Mouse (Mus musculus) adipocyte (in vitro differentiated cells): ENCODE results near the gene Muc1.
"Not testable (repeated sequence)": the region's sequence is repeated elsewhere in the genome, so short reads cannot be mapped to it uniquely, and the experiment has no call there.

Experiments used
- DNase-seq: peaks from one replicate; pipeline ENCODE4 v3.0.0-alpha.2; 2016; ENCODE audit warnings: low spot score

The Muc1 gene

DNA sequence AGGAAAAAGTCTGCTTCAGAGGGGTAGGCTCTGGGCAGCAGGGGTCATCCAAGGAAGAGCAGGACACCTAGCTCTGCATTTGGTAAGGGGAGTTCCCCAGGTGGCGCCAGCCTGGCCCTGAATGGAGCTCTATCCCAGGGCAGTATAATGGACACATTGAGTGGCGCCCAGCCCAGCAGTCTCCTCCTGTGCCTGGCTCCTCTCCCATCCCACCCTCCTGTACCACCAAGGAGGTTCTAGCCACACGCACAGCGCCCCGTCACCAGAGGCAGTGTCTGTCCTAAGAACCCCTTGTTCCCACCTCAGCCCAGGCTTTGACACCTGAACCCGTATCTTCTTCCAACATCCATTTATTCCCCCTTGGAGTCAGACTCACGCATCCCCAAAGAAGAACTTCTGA lies 19.1 kb upstream of the Muc1 start:
- no peak for DNase-seq

DNA sequence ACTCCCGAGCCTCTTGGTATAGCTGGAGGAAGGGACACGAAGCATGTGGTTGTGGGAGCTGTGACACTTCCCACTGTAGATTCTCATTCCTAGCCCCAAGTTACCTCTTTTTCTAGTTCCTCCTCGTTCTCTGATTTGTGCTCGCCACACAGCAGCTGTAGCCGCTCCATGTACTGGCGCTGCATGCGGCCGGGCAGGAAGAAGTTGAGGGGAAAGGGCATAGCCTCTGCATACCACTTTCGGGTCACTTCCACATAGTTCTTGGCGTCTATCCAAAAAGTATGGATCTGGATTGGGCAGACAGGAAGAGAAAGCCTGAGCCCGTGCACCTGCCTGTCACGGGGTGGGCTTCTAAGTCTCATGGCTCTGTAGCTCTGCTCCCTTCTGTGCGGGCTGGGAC lies 18.7 kb upstream of the Muc1 start:
- no peak for DNase-seq

DNA sequence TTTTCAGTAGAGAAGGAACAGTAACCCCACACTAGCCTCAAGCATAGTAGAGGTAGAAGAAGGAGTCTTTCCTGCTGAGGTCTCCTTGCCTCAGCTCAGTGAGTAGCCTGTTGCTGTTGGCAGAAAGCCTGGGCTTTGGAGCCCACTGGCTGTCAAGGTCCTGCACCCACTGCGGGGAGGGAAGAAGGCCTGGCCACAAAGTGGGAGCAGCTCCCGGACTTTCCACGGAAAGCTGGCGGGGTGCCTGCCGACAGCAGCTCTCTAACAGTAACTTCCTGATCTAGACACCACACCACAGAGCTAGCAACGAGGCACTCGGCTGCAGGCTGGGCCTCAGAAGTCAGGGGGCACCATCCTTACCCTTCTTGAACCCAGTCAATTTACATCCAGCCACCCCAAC lies 18.1 kb upstream of the Muc1 start:
- no peak for DNase-seq

- DNase-seq: peak; percentile 89
Measured at GRCm38 (mm10) chr3:89213803-89214530, 14.9 kb upstream of the Muc1 start.

GRCm38 (mm10) chr3:89214681-89215411 lies 14.0 kb upstream of the Muc1 start, which contains the start of gene Thbs3:
Gene Thbs3, plus strand, starts transcription at chr3:89215180.
- no peak for DNase-seq

- peak; percentile 88 for DNase-seq
Measured at GRCm38 (mm10) chr3:89215853-89216252, 13.0 kb upstream of the Muc1 start.

DNA sequence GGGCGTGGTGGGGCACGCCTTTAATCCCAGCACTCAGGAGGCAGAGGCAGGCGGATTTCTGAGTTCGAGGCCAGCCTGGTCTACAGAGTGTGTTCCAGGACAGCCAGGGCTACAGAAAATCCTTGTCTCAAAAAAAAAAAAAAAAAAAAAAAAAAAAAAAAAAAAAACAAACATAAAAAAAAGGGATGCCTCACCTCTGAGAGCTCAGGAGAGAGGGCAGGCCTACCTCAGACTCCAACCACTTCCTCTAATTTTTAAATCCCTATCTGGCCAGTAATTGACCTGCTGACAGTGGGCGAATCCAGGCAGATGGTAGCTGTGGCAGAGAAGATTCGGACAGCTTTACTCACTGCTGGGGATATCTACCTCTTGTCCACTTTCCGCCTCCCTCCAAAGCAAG lies 12.4 kb upstream of the Muc1 start:
- not testable (repeated sequence) for DNase-seq

GRCm38 (mm10) chr3:89218271-89218670 lies 10.6 kb upstream of the Muc1 start:
- DNase-seq: no peak

DNA sequence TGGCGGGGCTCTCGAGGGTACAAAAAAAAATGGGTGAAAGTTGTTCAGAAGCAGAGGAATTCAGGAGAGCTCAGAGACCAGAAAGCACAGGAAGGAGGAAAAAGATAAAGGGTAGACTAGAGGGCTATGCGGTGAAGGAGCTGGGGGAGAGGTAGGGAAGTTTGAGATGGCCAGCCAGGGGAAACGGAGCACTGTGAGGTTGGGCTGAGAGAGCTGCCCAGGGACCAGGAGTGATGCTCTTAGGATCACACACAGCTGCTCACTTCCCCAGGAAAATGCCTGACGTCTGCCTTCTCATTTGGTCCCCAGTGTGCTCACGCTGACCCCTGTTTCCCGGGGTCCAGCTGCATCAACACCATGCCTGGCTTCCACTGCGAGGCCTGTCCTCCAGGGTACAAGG lies 9.3 kb upstream of the Muc1 start:
- DNase-seq: no peak

DNA sequence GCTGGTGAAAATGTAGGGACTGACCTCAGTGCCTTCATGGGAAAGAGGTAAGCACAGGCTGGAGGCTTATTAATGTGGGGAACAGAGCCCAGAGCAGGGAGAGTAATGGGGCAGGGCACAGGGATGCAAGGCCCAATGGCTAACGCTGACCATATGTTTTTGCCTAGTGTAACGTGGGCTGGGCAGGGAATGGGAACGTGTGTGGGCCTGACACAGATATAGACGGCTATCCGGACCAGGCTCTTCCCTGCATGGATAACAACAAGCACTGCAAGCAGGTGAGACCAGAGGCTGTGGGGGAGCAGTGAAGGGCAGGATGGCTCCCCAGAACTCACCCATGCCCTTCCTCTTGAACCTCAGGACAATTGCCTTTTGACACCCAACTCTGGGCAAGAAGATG lies 7.7 kb upstream of the Muc1 start:
- no peak for DNase-seq

DNA sequence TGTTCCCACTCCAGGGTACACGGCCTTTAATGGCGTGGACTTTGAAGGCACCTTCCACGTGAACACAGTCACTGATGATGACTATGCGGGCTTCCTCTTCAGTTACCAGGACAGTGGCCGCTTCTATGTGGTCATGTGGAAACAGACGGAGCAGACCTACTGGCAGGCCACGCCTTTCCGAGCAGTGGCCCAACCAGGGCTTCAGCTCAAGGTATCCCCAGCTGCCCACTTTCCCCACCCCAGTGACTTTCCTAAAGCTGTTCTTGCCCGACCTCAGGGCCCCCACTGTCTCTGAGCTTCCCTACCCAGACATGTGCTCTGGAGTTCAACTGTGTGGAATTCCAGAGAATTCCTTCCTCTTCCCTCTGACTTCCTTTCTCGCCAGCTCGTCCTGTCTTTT lies 4.1 kb upstream of the Muc1 start:
- DNase-seq: no peak

GRCm38 (mm10) chr3:89225321-89225815 lies 3.5 kb upstream of the Muc1 start:
- DNase-seq: no peak

DNA sequence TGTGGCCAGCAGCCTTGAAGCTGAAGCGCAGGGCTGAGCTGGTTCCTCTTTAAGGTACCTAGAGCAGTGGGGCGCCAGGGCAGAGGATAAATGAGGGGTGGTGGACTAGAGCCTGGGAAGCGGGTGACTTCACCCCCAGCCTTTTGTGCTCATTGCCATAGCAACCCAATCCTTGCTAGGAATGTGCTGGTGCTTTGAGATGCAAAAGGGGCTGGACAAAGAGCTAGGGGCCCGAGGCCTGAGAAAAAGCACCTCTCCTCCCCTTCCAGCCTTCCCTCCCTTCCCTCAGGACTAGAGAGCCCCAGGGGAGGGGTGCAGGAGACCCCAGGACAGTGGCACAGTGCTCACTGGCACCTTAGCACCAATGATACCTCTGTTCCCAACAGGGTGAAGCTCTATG lies 2.9 kb upstream of the Muc1 start:
- no peak for DNase-seq

DNA sequence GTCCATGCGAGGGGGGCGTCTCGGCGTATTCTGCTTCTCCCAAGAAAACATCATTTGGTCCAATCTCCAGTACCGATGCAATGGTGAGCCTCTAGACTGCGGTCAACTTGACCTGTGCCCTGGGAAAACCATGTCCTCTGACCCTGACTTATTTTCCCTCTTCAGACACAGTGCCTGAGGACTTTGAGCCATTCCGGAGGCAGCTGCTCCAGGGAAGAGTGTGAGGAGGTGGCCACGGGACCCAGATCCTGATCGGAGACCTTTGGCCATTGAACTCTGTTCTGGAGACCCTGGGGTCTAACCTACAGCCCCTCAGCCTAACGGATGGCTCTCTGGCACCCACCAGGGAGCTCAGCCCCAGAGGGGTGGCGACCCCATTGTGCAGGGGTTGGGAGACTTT lies 2.5 kb upstream of the Muc1 start:
- no peak for DNase-seq

DNA sequence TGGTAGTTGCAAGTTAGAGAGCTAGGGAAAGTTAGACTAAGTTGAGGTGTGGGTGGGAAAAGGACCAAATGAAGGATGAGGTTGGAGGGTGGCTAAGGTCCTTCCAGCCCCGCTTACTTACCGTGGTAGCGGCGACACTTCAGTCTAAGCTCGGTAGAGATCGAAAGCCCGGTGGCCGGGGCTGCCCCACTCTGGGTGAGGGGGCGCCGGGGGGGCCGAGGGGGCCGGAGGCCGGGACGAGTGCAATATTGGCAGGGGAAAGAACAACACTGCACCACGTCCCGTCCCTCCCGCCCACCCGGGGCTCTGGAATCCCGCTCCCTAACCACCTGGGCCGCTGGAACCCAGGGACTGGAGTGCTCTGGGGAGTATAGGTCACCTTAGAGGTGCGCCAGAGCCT lies 2.0 kb upstream of the Muc1 start, which contains the start of gene Mtx1:
Gene Mtx1 (minus strand): TSS at position 189 of the 400 bp plus-strand sequence.
- no peak for DNase-seq

DNA sequence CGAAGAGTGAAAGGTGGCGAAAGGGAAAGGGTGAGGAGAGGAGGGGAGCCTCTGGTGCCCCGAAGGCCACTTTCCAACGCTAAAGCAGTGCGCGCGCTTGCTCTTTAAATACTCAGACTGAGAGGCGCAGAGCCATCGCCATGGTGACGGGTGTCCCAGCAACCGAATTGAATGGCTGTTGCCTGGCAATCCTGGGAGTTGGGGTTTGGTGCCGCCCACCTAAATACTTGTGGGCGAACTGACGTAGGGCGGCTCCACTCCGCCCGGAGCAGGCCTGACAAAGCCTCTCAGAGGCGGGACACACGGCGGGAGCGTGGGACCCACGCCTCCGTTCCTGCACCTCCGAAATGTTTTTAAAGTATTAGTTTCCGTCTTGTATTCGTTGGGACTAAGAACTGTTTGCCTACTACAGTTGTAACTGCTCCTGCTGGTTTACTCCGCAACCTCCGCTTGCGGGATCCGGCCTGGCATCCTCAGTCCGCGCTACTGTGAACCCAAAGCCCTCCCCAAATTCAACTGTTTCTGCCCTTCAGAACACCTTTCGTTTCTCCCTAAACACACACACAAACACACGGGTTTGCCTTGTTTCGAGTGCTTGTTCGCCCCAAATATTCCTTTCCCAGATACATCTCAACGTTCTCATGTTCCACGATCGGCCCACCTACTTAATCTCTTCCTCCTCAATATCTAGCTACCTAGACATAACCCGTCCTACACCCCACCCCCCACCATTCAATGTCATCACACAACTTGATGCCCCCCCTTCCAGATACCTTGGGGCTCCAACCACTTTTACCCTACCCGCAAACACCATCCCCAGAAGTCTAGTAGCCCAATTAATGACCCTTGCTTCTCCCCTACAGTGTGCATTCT lies 1.3 kb upstream of the Muc1 start:
- DNase-seq: peak; percentile 56

DNA sequence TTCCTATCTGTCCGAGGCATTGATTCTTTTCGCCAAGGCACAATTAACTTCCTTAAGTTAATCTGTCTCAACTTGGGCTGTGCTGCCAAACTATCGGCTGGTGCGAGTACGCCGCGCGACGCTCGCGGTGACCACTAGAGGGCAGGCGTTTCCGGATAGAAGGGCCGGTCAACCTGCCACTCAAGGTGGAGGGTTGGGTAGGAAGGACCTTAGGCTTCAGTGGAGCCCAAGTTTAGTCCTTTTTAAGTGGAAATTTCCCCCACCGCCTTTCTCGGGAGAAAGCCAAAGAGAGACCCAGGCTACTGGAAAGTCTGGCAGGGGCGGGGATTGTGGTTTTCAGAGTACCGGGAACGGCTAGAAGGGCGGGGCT lies 692 bp upstream of the Muc1 start:
- peak; percentile 88 for DNase-seq

DNA sequence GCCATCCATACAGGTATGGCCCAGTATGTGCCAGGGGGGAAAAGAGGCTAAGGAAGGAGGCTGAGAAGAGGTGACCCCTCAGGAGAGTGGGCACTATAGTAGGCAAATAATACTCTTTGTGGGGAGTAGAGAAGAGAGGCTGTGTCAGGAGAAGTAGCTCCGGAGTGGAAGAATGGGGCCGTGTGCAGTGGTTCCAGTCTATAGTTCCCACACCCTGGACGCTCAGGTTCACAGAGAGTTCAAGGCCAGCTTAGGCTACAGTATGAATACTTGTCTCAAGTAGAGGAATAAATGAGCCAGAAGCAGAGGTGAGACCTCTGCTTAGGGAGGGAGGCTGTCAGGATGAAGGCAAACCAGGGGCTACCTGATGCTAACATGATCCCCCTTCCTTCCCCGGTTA lies 419 bp downstream of the Muc1 start:
- DNase-seq: no peak

DNA sequence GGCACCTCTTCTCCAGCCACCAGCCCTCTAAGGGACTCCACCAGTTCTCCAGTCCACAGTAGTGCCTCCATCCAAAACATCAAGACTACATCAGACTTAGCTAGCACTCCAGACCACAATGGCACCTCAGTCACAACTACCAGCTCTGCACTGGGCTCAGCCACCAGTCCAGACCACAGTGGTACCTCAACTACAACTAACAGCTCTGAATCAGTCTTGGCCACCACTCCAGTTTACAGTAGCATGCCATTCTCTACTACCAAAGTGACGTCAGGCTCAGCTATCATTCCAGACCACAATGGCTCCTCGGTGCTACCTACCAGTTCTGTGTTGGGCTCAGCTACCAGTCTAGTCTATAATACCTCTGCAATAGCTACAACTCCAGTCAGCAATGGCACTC lies 1.7 kb downstream of the Muc1 start:
- no peak for DNase-seq

- no peak for DNase-seq
Measured at GRCm38 (mm10) chr3:89231345-89231744, 2.5 kb downstream of the Muc1 start.

- DNase-seq: no peak
Measured at GRCm38 (mm10) chr3:89231772-89232275, 3.0 kb downstream of the Muc1 start.

- DNase-seq: no peak
Measured at GRCm38 (mm10) chr3:89232614-89233013, 3.8 kb downstream of the Muc1 start.
